Mouse (Mus musculus) hindbrain, embryonic 16.5 days (tissue): ENCODE data around the gene Atxn1. TPM values are rescaled to one million over a fixed set of nuclear protein-coding genes. Genes with fewer than 3 reads are reported as not detected.
A peak's percentile ranks its signal among the peaks of the same experiment; 100 is the strongest.

Experiments used
- ATAC-seq: fragments of 200-750 bp; cut with Nextera tagmentation; 2 replicates; pipeline ENCODE4 v1.8.0; 2017; ENCODE audit warnings: moderate TSS enrichment, moderate library complexity
- H3K27ac ChIP-seq: fragments of 300-500 bp; sonication (generic); 2 replicates; pipeline ENCODE4 v1.5.1; 2014; ENCODE audit warnings: low read depth, mild to moderate bottlenecking, control low read depth, low read length, moderate library complexity
- H3K27me3 ChIP-seq: fragments of 300-500 bp; sonication (generic); replicated peaks from 2 replicates; pipeline ENCODE4 v1.6.1; 2014; ENCODE audit warnings: low read length; ENCODE audit not compliant: control insufficient read depth, insufficient read depth
- H3K36me3 ChIP-seq: fragments of 300-500 bp; sonication (generic); 2 replicates; pipeline ENCODE4 v1.6.1; 2014; ENCODE audit warnings: mild to moderate bottlenecking, low read length, moderate library complexity, mixed read lengths; ENCODE audit not compliant: control insufficient read depth, insufficient read depth
- H3K4me1 ChIP-seq: fragments of 300-500 bp; sonication (generic); 2 replicates; pipeline ENCODE4 v1.6.1; 2014; ENCODE audit warnings: low read depth, low read length; ENCODE audit not compliant: control insufficient read depth, insufficient read depth
- H3K4me2 ChIP-seq: fragments of 300-500 bp; sonication (generic); 2 replicates; pipeline ENCODE4 v1.6.1; 2014; ENCODE audit warnings: mild to moderate bottlenecking, low read length, control low read depth, moderate library complexity
- H3K4me3 ChIP-seq: fragments of 300-500 bp; sonication (generic); 2 replicates; pipeline ENCODE4 v1.5.1; 2014; ENCODE audit warnings: mild to moderate bottlenecking, low read length, control low read depth, moderate library complexity
- H3K9ac ChIP-seq: fragments of 300-500 bp; sonication (generic); 2 replicates; pipeline ENCODE4 v1.6.1; 2014; ENCODE audit warnings: low read depth, mild to moderate bottlenecking, control low read depth, low read length, moderate library complexity
- H3K9me3 ChIP-seq: fragments of 300-500 bp; sonication (generic); 2 replicates; pipeline ENCODE4 v1.6.1; 2014; ENCODE audit warnings: mild to moderate bottlenecking, low read length, moderate library complexity; ENCODE audit not compliant: control insufficient read depth
- WGBS: fragments of 180-500 bp; shearing (Covaris S2); extraction: QIAGEN DNeasy Blood & Tissue Kit; methylation state at CpG from one replicate; pipeline ENCODE4 v1.1.7; 2014; 5-methylcytosine and 5-hydroxymethylcytosine counted together
- polyA plus RNA-seq: library from polyadenylated mRNA; unstranded; fragments of >200 nt; fragmentation: Nextera tagmentation; extraction: Ambion mirVana; gene quantifications from 2 replicates; pipeline ENCODE4 v1.2.1, GENCODE M21; 2015

Gene Atxn1
- polyA plus RNA-seq, 1 experiment from 2014 or later = 8.3 TPM

- Histone ChIP-seq H3K9ac (no peak overlapping the region), H3K4me2 (no peak overlapping the region), H3K9me3 (no peaks in the 10 kb centered on the region), H3K36me3 (no peaks in the 10 kb centered on the region), H3K4me3 (no peak overlapping the region), H3K27me3 (no peaks in the 10 kb centered on the region; the same call in 1 of the 2 replicates), H3K27ac (no peak overlapping the region), H3K4me1 (no peaks in the 10 kb centered on the region)
- ATAC-seq = no peak
- WGBS = 87% methylated on average over 3 of the region's 3 CpGs
Measured at GRCm38 (mm10) chr13:45559258-45559657, 405.6 kb downstream of the Atxn1 start.

DNA sequence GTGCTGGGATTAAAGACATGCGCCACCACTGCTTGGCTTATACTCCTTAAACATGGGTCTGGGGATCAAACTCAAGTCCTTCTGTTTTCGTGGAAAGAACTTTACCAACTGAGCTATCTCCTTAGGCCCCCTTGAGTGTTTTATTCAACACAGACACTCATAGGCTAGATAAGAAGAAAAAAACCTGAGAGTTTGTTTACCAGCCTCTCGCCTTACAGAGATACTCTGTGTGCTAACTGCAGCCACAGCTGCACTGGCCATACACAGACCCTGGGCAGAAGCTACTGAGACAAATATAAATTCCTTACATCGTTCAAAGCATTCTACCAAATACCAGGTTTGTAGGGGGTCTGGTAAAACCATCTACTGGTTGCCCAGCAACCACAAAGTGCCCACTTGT, 406.4 kb downstream of the Atxn1 start:
- H3K9ac ChIP-seq = no peak overlapping the region
- H3K27ac ChIP-seq = no peak overlapping the region
- no peak for ATAC-seq
- H3K4me1 ChIP-seq = peaks cover 2% of the 10 kb centered on the region; the same call in 1 of the 2 replicates
- WGBS = 62% methylated on average over 4 of the region's 4 CpGs
- no peaks in the 10 kb centered on the region; the same call in 1 of the 2 replicates for H3K27me3 ChIP-seq
- H3K9me3 ChIP-seq = no peaks in the 10 kb centered on the region
- H3K4me3 ChIP-seq = no peak overlapping the region
- no peak overlapping the region for H3K4me2 ChIP-seq
- no peaks in the 10 kb centered on the region for H3K36me3 ChIP-seq

GRCm38 (mm10) chr13:45553674-45554073, 411.1 kb downstream of the Atxn1 start:
- no peaks in the 10 kb centered on the region for H3K36me3 ChIP-seq

GRCm38 (mm10) chr13:45547549-45547948, 417.3 kb downstream of the Atxn1 start:
- Histone ChIP-seq H3K4me1 (no peaks in the 10 kb centered on the region), H3K27me3 (no peaks in the 10 kb centered on the region), H3K27ac (no peak overlapping the region), H3K4me3 (no peak overlapping the region), H3K36me3 (no peaks in the 10 kb centered on the region), H3K9me3 (no peaks in the 10 kb centered on the region), H3K9ac (no peak overlapping the region), H3K4me2 (no peak overlapping the region)
- WGBS = 84% methylated on average over 5 of the region's 5 CpGs
- ATAC-seq = no peak

More at GRCm38 (mm10) chr13:45553674-45554073, 411.1 kb downstream of the Atxn1 start:
- no peak overlapping the region for H3K27ac ChIP-seq
- H3K4me2 ChIP-seq = no peak overlapping the region
- ATAC-seq = no peak
- H3K9ac ChIP-seq = no peak overlapping the region
- no peaks in the 10 kb centered on the region; the same call in 1 of the 2 replicates for H3K27me3 ChIP-seq
- H3K9me3 ChIP-seq = no peaks in the 10 kb centered on the region
- peaks cover 2% of the 10 kb centered on the region; the same call in 1 of the 2 replicates for H3K4me1 ChIP-seq
- no peak overlapping the region for H3K4me3 ChIP-seq
- WGBS = 44% methylated on average over 7 of the region's 7 CpGs

DNA sequence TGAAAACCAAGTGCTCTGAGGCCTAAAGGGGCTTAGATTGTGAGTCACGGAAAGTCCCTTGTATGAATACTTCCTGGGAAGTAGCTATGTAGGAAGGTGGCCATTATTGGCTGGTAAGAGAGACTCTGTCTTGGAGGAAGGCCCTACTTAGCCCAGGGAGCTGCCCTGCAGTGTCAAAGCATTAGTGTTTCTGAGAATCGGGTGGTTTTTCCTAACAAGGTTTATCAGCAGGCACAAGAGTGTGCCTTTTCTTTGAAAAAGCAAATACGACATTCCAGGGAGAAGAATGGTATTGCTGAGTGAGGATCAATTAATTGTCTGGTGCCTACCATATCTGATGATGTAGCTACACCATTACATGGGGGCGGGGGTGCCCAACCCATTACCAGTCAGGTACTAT, 417.9 kb downstream of the Atxn1 start:
- H3K36me3 ChIP-seq = no peaks in the 10 kb centered on the region
- no peak overlapping the region for H3K27ac ChIP-seq
- H3K4me1 ChIP-seq = no peaks in the 10 kb centered on the region
- ATAC-seq = no peak
- whole genome bisulfite sequencing = 83% methylated on average over 4 of the region's 4 CpGs
- H3K9me3 ChIP-seq = no peaks in the 10 kb centered on the region
- no peak overlapping the region for H3K4me2 ChIP-seq
- no peak overlapping the region for H3K9ac ChIP-seq
- no peaks in the 10 kb centered on the region for H3K27me3 ChIP-seq
- H3K4me3 ChIP-seq = no peak overlapping the region

- H3K36me3 ChIP-seq = no peaks in the 10 kb centered on the region
- no peaks in the 10 kb centered on the region for H3K27me3 ChIP-seq
- no peaks in the 10 kb centered on the region for H3K4me1 ChIP-seq
- H3K27ac ChIP-seq = no peak overlapping the region
- 82% methylated on average over 13 of the region's 13 CpGs for WGBS
- H3K9me3 ChIP-seq = no peaks in the 10 kb centered on the region
- no peak overlapping the region for H3K4me3 ChIP-seq
- no peak for ATAC-seq
- H3K4me2 ChIP-seq = no peak overlapping the region
- no peak overlapping the region for H3K9ac ChIP-seq
Measured at GRCm38 (mm10) chr13:45545974-45546373, 418.8 kb downstream of the Atxn1 start.

GRCm38 (mm10) chr13:45539205-45539568, 425.6 kb downstream of the Atxn1 start:
- 3% methylated on average over 10 of the region's 10 CpGs for WGBS
- ATAC-seq = peak; percentile 94
- H3K36me3 ChIP-seq = no peaks in the 10 kb centered on the region

DNA sequence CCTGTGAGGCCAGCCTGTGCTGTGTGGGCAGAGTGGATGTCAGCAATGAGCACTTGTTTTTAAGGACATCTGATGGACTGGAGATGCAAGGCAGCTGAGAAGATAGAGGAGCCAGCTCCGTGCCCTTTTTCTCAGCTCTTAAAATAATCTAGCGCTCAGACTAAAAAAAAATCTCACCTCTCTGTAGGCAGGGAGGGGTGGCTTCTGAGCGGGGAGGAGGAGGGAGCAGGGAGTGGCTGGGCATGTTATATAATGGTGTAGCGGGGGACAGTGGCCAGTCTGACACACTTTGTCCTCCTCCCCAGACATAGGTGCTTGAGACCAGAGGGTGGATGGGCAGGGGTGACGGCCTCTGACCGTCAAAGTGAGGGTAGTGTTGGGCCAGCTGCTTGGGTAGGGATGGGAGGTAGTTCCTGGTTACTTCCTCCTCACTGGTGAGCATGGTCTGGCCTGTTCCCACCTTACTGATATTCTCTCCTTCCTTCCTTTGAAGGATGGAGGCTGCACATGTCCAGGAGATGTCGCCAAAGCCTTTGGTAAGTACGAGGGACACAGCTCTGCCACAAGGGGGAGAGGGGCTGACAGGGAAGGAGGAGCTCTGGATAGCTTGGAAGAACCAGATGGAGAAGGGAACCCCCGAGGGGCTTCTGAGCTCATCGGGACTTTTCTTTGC, 426.1 kb downstream of the Atxn1 start:
- H3K4me1 ChIP-seq = no peaks in the 10 kb centered on the region; the same call in 1 of the 2 replicates
- H3K9me3 ChIP-seq = no peaks in the 10 kb centered on the region
- H3K36me3 ChIP-seq = no peaks in the 10 kb centered on the region
- ATAC-seq = peak; percentile 96
- peak overlapping the region; percentile 46 for H3K4me3 ChIP-seq
- peak overlapping the region; percentile 65 for H3K9ac ChIP-seq
- H3K27ac ChIP-seq = peak overlapping the region; percentile 81
- WGBS = 29% methylated on average over 10 of the region's 10 CpGs
- H3K27me3 ChIP-seq = no peaks in the 10 kb centered on the region
- peak overlapping the region; percentile 83 for H3K4me2 ChIP-seq

More at GRCm38 (mm10) chr13:45539205-45539568, 425.6 kb downstream of the Atxn1 start:
- Histone ChIP-seq H3K9ac (peak overlapping the region; percentile 65), H3K4me3 (peak overlapping the region; percentile 46), H3K9me3 (no peaks in the 10 kb centered on the region), H3K27me3 (no peaks in the 10 kb centered on the region), H3K4me2 (peak overlapping the region; percentile 83), H3K4me1 (no peaks in the 10 kb centered on the region; the same call in 1 of the 2 replicates), H3K27ac (peak overlapping the region; percentile 81)

- Histone ChIP-seq H3K4me2 (no peak overlapping the region), H3K4me1 (no peaks in the 10 kb centered on the region; the same call in 1 of the 2 replicates), H3K9me3 (no peaks in the 10 kb centered on the region), H3K27me3 (no peaks in the 10 kb centered on the region), H3K9ac (no peak overlapping the region), H3K36me3 (no peaks in the 10 kb centered on the region), H3K27ac (no peak overlapping the region), H3K4me3 (no peak overlapping the region)
- WGBS = 84% methylated on average over 9 of the region's 9 CpGs
- ATAC-seq = no peak
Measured at GRCm38 (mm10) chr13:45538091-45538490, 426.7 kb downstream of the Atxn1 start.
